Mouse (Mus musculus): ENCODE measurements around the gene Olfr1441. TPM values are rescaled to one million over a fixed set of nuclear protein-coding genes. Genes with fewer than 3 reads are reported as not detected.

The Olfr1441 gene
- total and polyA plus RNA-seq, 3 experiments = 0.11 TPM; not detected in 2

DNA sequence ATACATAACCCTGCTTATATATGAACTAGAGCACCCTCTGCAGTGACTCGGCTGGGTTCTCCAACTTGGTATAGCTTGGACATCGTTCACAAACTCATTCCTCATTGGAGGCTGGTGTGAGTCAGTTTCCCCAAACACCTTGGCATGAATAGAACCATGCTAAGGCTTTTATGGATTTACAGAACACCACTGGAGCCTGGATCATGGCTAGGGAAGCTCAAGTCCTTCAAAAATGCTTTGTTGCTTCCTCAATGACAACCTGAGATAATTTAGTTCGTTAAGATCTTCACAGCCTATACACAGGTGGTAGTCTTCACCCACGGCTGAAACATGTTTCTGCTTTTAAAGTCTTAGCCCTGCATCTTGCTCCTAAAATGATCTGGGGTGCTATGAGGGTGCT is 42.3 kb downstream of the Olfr1441 start:
- Histone ChIP-seq H3K4me3 (ENCODE audit: low read depth, low read length) (no peak overlapping the region), H3K4me1 (ENCODE audit: insufficient read depth, low read depth, low read length) (no peaks in the 10 kb centered on the region), H3K9me3 (replicated peaks) (no peaks in the 10 kb centered on the region), H3K27me3 (ENCODE audit: insufficient read depth, low read length) (no peaks in the 10 kb centered on the region), H3K36me3 (replicated peaks) (no peaks in the 10 kb centered on the region)
- no peak for ATAC-seq (ENCODE audit: extremely low read depth, insufficient number of reproducible peaks, low FRiP score, poor library complexity, severe bottlenecking)
- no peak for DNase-seq (ENCODE audit: low spot score)
- no peak for TF ChIP-seq GATA1 (IDR thresholded peaks at IDR 0.05; ENCODE audit: borderline replicate concordance, low read length)
- TF ChIP-seq TAL1 (conservative IDR thresholded peaks at IDR 0.05; ENCODE audit: low read depth, low read length) = no peak
- no peak for TF ChIP-seq CTCF (IDR thresholded peaks at IDR 0.05; ENCODE audit: low read depth, low read length)
- TF ChIP-seq GATA2 (IDR thresholded peaks at IDR 0.05; ENCODE audit: borderline replicate concordance, low read depth, low read length) = no peak
- TF ChIP-seq POLR2AphosphoS5 (IDR thresholded peaks at IDR 0.05; ENCODE audit: insufficient replicate concordance, low read depth, low read length) = no peak

DNA sequence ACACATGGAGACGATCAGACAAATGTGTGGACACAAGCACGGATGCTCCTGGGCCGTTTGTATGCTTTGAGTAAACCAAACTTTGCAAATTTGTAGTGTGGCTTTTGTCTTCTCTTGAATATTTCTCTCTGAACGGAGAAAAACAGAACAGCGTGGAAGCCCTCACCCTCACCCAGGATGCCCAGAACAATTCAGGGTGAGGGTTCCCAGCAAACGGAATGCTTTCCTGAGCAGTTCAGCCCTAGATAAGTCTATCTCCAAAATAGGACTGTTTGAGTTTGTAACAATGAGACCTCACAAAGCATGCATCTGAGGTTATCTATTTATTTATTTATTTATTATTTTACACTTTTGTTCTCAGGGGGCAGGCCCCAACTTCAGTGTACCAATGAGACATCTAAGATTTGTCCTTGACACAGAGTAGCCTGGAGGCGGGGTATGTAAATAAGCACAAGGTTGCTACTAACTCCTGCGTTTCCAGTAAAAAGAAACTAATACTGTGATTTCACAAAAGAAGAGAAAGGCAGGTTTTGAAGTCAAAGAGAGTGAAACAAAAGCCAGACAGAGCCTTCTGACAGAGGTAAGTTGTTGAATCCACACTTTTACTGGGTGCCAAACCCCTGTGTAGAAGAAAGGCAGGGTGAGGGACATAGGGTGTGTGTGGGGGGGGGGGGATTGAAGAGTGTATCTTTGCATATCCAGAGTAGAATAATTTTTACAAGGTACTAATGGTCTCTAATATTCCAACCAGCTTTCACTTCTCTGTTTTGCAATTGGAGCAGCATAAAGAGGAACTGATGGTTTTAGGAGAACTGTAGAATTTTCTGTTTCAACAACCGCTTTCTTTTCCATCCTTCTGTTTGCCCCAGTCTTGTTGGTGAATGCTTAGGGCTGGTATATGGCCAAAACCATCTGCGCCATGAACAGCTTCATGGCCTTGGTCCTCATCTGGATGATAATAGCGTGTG is 43.3 kb downstream of the Olfr1441 start, which contains the start of gene Mpeg1:
Gene Mpeg1, plus strand, starts transcription at position 498 of the 968 bp plus-strand sequence.
- no peak for TF ChIP-seq TAL1 (conservative IDR thresholded peaks at IDR 0.05; ENCODE audit: low read depth, low read length)
- TF ChIP-seq POLR2AphosphoS5 (IDR thresholded peaks at IDR 0.05; ENCODE audit: insufficient replicate concordance, low read depth, low read length) = no peak
- TF ChIP-seq GATA2 (IDR thresholded peaks at IDR 0.05; ENCODE audit: borderline replicate concordance, low read depth, low read length) = no peak
- no peak for TF ChIP-seq GATA1 (IDR thresholded peaks at IDR 0.05; ENCODE audit: borderline replicate concordance, low read length)
- no peak for TF ChIP-seq CTCF (IDR thresholded peaks at IDR 0.05; ENCODE audit: low read depth, low read length)
- Histone ChIP-seq H3K4me1 (ENCODE audit: insufficient read depth, low read depth, low read length) (no peaks in the 10 kb centered on the region), H3K27me3 (ENCODE audit: insufficient read depth, low read length) (no peaks in the 10 kb centered on the region), H3K9me3 (replicated peaks) (no peaks in the 10 kb centered on the region), H3K36me3 (replicated peaks) (no peaks in the 10 kb centered on the region), H3K4me3 (ENCODE audit: low read depth, low read length) (no peak within 1 kb of the TSS)
- DNase-seq (ENCODE audit: low spot score) (no peak), ATAC-seq (ENCODE audit: extremely low read depth, insufficient number of reproducible peaks, low FRiP score, poor library complexity, severe bottlenecking) (no peak)

DNA sequence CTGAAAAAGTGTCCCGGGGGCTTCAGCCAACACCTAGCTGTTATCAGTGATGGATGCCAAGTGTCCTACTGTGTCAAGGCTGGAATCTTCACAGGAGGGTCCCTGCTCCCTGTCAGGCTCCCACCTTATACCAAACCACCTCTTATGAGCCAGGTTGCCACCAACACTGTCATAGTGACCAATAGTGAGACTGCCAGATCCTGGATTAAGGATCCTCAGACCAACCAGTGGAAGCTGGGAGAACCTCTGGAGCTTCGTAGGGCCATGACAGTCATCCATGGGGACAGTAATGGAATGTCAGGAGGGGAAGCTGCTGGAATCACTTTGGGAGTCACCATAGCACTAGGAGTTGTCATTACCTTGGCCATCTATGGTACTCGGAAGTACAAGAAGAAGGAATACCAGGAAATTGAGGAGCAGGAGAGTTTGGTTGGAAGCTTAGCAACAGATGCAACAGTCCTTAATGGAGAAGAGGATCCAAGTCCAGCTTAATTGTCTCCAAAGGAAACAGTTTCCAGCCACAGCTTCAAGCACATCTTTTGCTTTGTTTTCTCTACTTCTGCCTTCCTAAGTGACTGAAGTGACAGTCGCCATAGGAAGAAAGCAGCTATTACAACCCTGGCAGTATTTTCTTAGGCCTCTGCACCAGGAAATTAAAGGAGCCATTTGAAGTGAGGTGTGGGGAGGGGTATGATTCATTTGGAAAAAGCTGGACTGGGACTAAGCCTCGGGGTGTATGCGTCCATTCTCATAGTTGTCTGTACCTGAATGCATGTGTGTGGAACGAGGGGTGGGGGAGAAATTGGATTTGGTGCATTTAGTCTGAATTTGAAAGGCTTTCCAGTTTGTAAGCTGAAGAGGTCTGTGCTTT is 45.9 kb downstream of the Olfr1441 start:
- H3K36me3 ChIP-seq (replicated peaks) = no peaks in the 10 kb centered on the region
- no peak for TF ChIP-seq GATA1 (IDR thresholded peaks at IDR 0.05; ENCODE audit: borderline replicate concordance, low read length)
- no peak for TF ChIP-seq TAL1 (conservative IDR thresholded peaks at IDR 0.05; ENCODE audit: low read depth, low read length)
- no peak for TF ChIP-seq POLR2AphosphoS5 (IDR thresholded peaks at IDR 0.05; ENCODE audit: insufficient replicate concordance, low read depth, low read length)
- TF ChIP-seq CTCF (IDR thresholded peaks at IDR 0.05; ENCODE audit: low read depth, low read length) = no peak
- TF ChIP-seq GATA2 (IDR thresholded peaks at IDR 0.05; ENCODE audit: borderline replicate concordance, low read depth, low read length) = no peak

DNA sequence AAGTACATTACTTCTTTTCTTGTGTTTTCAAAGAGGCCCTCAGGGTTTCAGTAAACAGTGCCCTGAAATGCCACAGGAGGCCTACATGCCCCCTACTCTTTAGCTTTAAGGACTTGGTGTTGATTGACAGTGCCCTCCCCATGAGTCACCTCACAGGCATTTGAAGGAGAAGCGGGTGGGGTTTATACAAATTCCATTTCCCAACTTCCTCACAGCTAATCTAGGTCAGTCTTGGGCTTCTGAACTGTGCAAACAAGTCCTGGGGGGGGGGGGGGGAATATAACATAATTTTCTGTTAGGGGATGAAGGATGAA is 46.4 kb downstream of the Olfr1441 start:
- TF ChIP-seq GATA1 (IDR thresholded peaks at IDR 0.05; ENCODE audit: borderline replicate concordance, low read length) (no peak), GATA2 (IDR thresholded peaks at IDR 0.05; ENCODE audit: borderline replicate concordance, low read depth, low read length) (no peak), POLR2AphosphoS5 (IDR thresholded peaks at IDR 0.05; ENCODE audit: insufficient replicate concordance, low read depth, low read length) (no peak), TAL1 (conservative IDR thresholded peaks at IDR 0.05; ENCODE audit: low read depth, low read length) (no peak), CTCF (IDR thresholded peaks at IDR 0.05; ENCODE audit: low read depth, low read length) (no peak)
- DNase-seq (ENCODE audit: low spot score) (no peak), ATAC-seq (ENCODE audit: extremely low read depth, insufficient number of reproducible peaks, low FRiP score, poor library complexity, severe bottlenecking) (no peak)
- Histone ChIP-seq H3K4me3 (ENCODE audit: low read depth, low read length) (no peak overlapping the region), H3K27me3 (ENCODE audit: insufficient read depth, low read length) (no peaks in the 10 kb centered on the region), H3K9me3 (replicated peaks) (no peaks in the 10 kb centered on the region), H3K4me1 (ENCODE audit: insufficient read depth, low read depth, low read length) (no peaks in the 10 kb centered on the region; the same call in 1 of the 2 replicates), H3K36me3 (replicated peaks) (no peaks in the 10 kb centered on the region)

More for the DNA sequence above, 45.9 kb downstream of the Olfr1441 start:
- DNase-seq (ENCODE audit: low spot score) (no peak), ATAC-seq (ENCODE audit: extremely low read depth, insufficient number of reproducible peaks, low FRiP score, poor library complexity, severe bottlenecking) (no peak)
- Histone ChIP-seq H3K9me3 (replicated peaks) (no peaks in the 10 kb centered on the region), H3K4me3 (ENCODE audit: low read depth, low read length) (no peak overlapping the region), H3K4me1 (ENCODE audit: insufficient read depth, low read depth, low read length) (no peaks in the 10 kb centered on the region; the same call in 1 of the 2 replicates), H3K27me3 (ENCODE audit: insufficient read depth, low read length) (no peaks in the 10 kb centered on the region)

DNA sequence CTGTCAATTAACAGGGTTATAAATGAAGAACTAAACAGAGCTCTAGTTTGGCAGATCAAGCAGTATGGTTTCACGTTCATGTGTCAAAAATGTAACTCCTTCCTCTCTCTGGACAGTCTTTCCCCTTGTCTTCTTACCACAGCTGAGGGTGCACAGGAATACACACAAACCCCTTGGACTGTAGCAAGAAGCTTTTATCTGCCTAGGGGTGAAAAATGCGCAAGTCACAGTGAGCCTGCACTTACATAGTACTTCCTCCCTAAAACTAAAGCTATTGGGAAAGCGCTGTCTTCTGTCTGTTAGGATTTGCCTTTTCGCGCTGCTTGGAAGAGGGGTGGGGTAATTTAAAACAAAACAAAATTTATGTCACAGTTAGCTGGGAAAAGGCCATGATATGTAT is 46.9 kb downstream of the Olfr1441 start:
- no peak overlapping the region for H3K4me3 ChIP-seq (ENCODE audit: low read depth, low read length)
- H3K9me3 ChIP-seq (replicated peaks) = no peaks in the 10 kb centered on the region
- ATAC-seq (ENCODE audit: extremely low read depth, insufficient number of reproducible peaks, low FRiP score, poor library complexity, severe bottlenecking) (no peak), DNase-seq (ENCODE audit: low spot score) (no peak)
- H3K27me3 ChIP-seq (ENCODE audit: insufficient read depth, low read length) = no peaks in the 10 kb centered on the region
- no peak for TF ChIP-seq POLR2AphosphoS5 (IDR thresholded peaks at IDR 0.05; ENCODE audit: insufficient replicate concordance, low read depth, low read length)
- no peak for TF ChIP-seq GATA1 (IDR thresholded peaks at IDR 0.05; ENCODE audit: borderline replicate concordance, low read length)
- no peak for TF ChIP-seq GATA2 (IDR thresholded peaks at IDR 0.05; ENCODE audit: borderline replicate concordance, low read depth, low read length)
- no peak for TF ChIP-seq TAL1 (conservative IDR thresholded peaks at IDR 0.05; ENCODE audit: low read depth, low read length)
- TF ChIP-seq CTCF (IDR thresholded peaks at IDR 0.05; ENCODE audit: low read depth, low read length) = no peak
- H3K4me1 ChIP-seq (ENCODE audit: insufficient read depth, low read depth, low read length) = no peaks in the 10 kb centered on the region; the same call in 1 of the 2 replicates
- no peaks in the 10 kb centered on the region for H3K36me3 ChIP-seq (replicated peaks)
